Mouse (Mus musculus) layer of hippocampus, postnatal 25 days (tissue): ENCODE measurements at regions not wholly inside any gene's neighbourhood (a gene's known extent, or its start where the extent isn't known, plus 50 kb on each side); places are given as distances from the start of the nearest gene placed in this dataset.

ENCODE experiments used
- DNase-seq, 2 experiments: peaks; one replicate each; pipeline ENCODE4 v3.0.0; 2022; ENCODE audit warnings: mixed read lengths in 2 of 2, low spot score in 1 of 2; ENCODE audit errors: extremely low spot score in 1 of 2

DNA sequence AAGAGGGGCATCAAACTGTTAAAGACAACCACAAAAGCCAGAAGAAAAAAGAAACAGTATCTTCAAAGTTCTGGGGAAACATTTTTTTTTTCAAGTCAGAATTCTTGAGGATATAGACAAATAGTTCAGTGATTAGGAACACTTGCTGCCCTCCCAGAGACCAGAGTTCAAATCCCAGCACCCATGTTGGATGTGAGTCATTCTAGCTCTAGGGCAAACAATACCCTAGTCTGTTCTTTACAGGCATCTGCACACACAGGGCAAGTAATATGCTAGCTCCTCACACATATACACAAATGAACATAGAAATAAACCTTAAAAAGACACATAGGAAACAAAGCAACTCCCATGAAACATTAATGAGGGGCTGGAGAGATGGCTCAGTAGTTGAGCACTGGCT is 256.8 kb downstream of the Mreg start:
- DNase-seq, result no peak

DNA sequence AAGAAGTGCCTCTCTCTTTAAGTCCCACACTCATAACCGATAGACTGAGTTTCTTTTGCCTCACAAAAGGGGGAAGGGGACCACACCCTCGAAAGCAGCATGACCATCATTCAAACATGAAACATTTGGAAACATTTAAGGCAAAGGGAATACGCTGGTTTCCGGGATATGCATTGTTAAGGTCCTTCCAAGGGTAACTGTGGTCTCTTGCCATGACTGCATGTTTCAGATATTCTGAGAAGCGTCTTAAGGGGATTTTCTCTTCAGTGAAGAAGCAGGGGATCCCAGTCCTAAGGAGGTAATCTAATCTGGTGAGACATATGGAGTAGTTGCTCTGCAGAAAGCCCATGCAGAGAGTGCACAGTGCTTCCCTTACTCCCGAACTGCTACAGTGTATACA is 258.8 kb downstream of the Mreg start:
- no peak for DNase-seq

DNA sequence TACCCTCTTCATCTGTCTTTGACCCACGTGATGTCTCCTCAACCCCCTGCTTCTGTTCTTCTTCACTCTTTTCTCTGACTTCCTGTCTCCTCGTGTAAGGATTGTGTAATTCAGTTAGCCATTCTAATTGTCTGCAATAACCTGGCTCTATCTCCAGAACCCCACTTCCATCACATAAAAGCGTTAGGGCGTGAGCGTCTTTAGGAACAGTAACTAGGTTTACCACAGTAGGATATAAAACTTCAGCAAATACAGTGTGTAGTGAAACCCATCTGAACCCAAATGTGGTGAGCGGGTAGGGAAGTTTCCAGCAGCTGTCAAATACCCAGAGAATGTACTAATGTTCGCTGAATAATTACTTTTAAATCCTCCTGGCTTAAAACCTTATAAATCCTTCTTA is 262.6 kb downstream of the Mreg start:
- DNase-seq, result no peak

DNA sequence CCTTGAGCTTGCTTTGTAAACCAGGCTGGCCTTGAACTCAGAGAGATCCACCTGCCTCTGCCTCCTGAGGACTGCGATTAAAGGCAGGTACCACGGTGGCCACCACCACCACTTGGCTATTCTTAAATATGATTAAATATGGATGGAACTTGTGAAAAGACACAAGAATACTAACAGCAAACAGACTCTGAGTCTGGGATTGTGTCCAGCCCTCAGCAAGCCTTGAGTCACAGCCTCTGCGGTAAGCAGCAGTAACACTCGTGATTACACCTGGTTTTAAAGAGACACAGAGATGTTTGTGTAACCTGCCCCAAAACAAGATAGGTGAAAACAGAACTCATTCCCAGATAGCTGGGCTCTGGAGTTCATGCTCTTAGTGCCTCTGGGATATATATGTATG is 263.4 kb downstream of the Mreg start:
- DNase-seq, result no peak

DNA sequence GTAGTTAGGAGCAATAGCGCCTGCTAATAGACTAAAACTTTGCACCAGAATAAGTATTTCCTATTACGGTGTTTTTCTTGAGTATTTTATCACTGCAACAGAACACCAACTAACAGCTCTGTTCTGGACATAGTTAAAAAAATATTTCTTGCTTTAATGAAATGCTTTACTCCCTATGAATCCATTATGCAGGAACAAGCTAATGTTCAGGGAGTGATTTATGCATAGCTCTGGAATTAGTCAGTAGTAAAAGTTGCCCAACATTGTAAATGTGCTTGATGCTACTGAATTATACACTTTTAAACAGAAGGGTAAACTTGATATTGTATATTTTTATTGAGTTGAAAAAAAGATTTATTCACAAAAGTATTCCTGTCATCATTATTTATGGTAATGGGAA is 264.6 kb downstream of the Mreg start:
- no peak for DNase-seq

DNA sequence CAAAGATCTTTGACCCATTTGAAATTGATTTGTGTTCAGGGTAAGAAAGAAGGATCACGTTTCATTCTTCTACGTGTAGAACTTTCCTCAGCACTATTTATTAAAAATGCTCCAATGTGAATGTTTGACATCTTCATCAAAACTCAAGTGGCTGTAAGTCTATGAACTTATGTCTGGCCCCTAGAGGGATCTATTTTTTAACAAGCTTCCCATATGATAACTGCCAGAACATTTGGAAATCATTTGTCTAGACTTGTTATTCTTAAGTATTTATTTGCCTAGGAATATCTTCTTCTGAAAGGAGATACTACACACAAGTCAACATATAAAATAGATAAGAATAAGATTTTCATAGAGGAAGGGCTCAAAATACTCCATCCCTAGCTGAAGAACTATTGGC is 265.2 kb downstream of the Mreg start:
- no peak for DNase-seq

DNA sequence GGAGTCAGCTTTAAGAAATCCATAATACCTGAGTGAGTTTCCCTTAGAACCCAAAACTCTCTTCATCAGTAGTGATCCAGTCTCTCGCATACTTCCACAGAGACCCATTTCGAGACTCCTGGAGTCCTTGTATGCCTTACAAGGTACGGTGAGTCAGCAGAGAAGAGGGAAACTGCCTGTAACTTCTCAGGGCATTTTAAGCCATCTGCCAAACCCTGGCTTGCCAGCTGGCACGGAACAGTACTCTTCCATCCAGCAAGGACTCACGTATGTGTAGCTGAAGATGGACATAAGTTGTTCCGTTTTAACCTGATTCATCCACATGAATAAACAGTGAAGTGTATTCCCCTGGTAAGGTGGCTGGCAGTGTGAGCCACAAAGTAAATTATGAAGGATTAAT is 267.0 kb downstream of the Mreg start:
- DNase-seq, result no peak

DNA sequence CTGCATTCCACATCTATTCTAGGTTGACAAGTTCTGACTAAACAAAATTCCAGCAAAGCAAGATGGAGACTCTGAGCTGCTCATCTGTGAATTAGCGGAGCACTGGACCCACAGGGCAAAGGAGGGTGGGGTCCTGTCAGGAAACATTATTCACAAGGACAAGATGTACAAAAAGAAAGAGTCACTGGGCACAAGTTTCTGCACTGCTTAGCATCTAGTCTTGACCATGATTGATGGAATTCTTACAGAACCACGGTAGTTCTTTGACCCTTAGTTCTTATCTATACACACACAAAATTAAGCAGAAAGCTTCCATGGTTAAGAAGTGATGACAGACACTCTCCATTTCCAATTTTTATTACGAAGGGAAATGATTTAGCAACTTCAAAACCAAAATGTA is 267.6 kb downstream of the Mreg start:
- DNase-seq, result no peak

DNA sequence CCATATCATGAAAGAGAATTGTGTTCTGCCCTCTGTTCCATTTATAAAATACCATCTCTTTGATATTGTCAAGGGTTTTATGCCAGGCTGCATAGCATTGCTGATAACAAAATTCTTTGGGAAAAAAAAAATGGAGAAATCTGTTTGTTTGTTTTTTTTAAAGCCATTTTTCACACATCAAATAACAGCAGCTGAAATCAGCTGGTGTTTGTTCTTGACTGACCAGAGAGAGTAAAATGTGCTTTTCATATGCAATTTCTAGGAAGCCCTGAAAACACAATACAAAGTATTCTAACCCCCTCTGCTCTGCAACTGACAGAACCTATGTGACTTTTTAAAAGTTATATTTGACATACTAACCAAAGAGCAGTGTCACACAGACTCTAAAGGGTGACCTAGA is 270.0 kb downstream of the Mreg start:
- no peak for DNase-seq

DNA sequence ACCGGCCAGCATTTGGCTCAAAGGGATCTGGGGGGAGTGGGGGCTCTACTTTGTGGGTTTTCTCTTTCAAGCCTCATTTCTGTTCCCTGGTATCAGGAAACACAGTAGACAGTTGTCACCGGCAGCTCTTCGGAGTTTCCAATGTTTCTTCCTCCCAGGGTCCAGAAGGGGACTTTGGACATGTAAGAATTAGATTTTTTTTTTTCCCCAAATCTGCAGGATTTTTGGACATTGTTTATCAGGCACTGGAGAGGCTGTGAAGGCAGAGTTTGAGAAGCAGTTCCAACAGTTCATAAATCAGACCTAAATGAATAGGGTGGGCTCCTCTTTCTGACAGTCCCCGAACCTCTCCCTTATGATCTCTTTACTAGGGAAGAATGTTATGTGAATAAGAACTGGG is 270.4 kb downstream of the Mreg start:
- no peak for DNase-seq

DNA sequence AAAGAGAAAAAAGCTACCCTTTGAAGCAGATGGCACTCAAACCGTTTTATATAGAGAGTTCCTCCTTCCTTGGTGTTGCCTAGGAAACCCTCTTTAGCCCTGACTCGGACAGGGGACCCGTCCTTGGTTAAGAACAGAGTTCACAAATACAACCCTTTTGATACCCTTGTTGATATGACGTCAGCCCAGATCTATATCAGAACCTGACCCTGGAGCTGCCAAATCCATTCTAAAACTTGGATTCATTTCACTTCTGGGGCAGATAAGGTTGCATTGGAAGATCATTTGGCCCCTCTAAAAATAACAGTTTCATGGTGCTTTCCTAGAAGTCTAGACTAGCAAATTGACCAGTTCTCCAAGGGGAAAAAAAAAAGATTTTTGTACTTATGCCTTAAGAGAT is 271.2 kb downstream of the Mreg start:
- no peak for DNase-seq

DNA sequence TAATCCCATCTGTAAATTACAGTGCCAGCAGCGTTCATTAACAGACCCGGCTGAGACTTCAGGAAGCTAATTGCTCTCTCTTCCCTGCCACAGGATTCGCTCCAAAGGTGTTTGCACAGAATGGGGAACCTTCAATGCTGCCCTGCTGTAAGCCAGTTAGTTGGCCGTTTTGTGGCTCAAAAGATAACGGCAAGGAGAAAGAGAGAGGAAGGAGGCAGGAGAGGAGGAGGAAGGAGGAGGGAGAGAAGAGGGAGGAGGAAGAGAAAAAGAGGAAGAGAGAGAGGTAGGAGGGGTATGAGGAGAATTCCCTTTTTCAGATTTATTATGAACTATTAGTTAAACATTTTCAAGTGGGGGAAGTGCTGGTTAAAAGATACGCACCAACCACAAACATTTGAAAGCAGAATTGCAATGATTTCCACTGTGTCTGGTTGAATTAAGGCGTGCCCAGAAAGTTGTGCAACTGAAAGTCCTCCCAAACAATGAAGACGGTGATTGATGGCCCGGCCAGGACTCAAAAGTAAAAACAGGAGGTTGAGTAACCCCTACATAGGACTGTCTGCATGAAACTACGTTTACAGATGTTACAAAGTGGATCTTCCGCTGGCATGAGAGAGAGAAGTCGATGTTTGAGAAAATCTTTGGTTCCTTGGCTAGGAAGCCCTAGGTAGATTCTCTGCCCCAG is 273.6 kb downstream of the Mreg start:
- DNase-seq, result no peak

DNA sequence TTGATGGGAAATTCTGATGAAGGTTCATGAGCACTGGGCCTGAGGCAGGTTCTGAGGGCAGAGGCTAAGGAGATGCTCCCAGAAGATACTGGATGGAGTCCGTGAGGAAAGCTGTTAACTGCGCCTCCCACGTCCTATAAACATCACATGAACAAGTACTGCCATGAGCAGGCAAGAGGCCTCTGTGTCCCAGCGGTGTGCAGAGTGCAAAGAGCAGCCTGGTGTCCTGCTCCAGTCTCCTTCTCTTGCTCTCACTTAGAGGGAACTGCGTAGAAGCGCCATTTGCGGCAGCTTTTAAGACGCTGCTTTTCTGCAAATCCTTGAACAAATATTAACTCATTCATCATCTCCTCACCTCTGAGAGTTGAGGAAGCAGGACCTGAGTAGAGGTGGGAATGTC is 274.2 kb downstream of the Mreg start:
- DNase-seq, result no peak

DNA sequence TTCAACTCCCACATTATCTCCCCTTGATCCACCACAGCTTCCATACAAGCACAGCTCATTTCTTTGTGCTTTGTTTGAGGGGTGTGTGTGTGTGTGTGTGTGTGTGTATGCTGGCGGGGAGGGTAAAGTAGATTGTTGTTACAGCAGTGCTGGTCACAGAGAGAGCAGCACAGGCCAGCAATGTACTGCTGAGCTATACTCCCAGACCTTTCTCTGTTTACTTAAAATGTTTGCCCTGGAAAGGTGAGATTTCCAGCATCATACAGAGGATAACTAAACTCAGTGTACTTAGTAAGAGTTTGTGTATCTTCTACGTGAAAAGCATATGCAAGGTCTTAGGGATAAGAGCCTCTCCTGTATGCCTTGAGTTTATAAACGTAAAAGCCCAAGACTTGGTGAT is 274.9 kb downstream of the Mreg start:
- no peak for DNase-seq

DNA sequence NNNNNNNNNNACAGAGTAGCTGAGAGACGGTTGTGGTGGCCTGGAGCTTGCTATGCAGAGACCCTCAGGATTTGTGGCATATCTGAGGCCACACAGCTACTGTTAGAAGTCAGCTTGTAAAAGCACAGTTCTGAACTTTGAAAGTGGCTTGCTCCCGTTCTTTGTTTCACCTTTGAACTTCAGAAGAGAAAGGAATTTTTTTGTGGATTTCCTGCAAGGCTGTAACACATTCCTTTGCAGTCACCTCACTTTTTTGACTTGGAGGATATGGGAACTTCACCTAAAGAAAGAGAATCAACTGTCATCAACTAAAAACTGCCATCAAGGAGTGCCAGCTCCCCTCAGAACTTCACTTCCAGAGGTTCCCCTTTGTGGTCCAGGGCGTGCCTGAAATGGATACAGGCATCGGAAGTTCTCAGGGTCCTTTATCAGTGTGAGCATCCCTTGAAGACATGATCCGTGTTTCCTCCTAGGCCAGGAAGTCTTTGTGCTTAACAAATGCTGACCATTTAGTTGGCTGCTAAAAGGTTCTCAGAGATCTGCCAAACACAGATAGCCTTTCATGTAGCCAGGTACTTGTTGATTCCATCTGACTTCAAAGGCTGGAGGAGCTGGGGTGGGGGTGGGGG is 275.5 kb downstream of the Mreg start:
- no peak for DNase-seq

DNA sequence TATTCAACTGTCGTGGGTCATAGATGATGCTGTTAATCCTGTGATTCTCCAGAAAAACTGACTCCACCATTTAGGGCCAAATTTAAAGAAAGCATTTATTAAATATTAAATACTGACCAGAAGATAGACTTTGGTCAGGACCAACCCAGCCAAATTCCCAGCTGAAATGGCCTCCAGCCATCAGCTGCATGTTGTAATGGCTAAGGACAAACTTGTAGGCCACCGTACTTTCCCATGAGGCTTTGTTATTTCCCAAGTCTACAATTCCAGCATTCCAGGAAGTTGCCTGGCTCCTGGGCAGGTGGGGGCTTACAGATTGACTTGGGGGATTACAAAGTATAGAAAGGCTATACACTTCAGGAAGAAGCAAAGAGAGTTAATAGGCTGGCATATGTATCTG is 272.5 kb upstream of the Fn1 start:
- no peak for DNase-seq

DNA sequence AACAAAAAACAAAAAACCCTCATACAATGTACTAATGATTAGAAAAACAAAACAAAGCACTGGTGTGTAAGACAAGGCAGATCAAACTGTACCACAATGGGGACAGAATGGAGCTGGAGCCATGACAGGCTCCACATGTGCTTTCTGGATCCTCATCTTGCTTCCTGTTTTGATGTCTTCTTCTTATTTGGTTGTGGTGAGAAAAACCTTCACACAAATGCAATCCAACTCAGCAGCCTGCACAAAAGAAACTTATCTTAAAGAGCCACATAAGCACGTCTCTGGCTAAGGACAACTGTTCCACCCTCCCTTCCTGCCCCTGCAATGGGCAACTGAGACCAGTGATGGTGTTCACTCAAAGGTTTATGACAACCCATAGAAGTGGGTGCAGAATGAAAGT is 271.9 kb upstream of the Fn1 start:
- DNase-seq, result no peak

DNA sequence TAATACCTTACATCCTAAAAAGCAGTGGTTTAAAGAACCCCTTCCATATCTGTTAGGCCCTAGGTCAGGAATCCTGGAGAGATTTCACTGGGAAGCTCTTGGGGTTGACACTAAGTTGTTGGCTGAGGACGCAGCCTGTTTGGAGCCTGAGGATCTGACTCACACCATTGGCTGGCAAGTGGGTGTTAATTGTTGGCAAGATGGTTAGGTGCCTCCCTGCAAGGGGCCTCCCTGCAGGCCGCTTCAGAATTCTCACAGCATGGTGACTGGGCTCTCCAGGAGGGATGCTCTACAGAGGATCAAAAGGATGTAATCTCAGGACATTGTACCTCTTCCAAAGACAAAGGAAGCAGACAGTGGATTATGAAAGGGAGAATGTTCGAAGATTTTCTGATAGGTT is 270.7 kb upstream of the Fn1 start:
- DNase-seq, result no peak

DNA sequence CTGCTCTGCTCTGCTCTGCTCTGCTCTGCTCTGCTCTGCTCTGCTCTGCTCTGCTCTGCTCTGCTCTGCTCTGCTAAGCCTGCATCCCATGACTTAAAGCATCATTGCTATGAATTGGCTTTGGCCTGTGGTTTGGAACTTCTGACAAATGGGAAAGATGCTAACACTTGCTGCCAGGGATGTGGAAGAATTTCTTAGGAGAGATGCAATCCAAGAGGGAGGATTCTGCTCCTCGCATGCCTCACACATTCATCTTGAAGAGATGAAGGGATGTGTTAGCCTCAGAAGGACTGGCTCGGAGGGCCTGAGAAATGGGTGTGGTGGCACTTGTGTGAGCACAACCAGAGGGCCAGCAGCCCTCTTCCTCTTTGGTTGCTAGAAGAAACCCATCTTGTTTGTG is 268.5 kb upstream of the Fn1 start:
- DNase-seq, result no peak

DNA sequence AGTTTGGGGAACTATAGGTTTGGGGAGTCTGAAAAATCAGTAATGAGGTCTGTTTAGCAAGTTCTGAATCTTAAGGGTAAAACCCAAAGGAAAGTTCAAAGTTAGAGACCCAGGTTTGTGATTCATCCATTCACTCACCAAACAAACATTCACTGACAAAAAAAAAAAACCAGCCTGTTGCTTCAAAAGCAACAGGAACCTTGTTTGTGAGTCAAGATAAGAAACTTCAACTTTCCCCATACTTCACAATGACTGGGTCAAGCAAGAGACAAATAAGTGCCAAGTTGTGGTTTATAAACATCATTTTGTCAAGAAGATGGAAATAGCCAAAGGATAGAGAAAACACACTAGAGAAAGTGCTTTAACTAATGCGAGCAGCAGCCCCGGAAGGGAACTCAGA is 266.9 kb upstream of the Fn1 start:
- no peak for DNase-seq

DNA sequence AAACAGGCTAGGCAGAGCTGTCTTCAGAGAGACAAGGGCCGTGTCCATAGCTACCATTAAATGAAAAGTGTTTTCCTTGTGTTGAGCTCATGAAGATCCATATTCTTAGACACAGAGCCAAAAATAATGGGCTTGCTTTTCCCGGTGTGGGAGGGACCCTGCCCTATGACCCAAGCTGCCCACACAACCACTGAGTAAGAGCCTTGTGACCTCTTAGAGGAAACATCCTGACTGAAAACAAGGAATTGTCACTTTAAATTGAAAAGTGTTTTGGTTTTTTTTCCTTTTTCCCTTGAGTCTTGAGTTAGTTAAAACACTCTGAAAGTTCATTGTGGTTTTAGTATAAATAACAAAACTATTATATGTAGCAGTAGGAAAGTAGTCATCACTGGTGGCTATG is 264.0 kb upstream of the Fn1 start:
- no peak for DNase-seq

DNA sequence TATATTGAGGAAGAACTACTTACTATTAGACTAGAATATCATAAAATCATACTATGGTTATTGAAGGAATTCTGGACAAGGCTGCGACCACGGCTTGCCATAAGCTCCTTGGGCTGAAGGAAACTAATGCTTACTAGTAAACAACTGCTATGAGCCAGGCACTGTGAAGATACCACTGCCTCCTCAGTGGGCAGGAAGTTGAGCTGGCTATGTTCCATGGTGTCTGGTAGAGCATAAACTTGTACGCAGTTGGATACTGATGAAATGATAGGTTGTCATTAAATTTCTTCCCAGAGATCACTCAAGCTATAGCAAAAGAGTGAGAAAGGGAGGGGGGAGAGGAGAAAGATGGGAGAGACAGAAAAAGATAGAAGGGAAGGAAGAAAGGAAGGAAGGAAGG is 261.4 kb upstream of the Fn1 start:
- DNase-seq, result no peak

DNA sequence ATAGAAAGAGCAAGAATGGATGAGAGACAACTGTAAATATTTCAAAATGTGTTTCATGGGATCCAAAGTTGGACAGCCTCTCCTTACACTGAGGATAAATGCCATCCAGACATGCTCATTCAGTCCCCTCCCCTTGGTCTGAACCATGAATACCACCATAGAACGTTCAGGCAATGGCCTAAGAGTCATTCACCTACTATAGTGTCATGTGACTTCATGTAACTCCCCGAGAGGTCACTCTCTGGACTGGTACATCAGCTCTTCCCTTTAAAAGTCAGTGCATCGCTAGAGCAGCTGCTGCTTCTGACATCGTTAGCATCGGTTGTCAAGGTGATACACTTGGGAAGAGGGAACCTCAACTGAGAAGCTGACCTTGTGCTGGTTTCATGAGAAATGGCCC is 260.2 kb upstream of the Fn1 start:
- no peak for DNase-seq
